Mouse (Mus musculus): ENCODE data around the gene Fads6. TPM values are rescaled to one million over a fixed set of nuclear protein-coding genes. Genes with fewer than 3 reads are reported as not detected.

Gene Fads6
- polyA plus RNA-seq, 1 experiment: not detected

GRCm38 (mm10) chr11:115275954-115276353, 21.5 kb downstream of the Fads6 start:
- Histone ChIP-seq H3K4me1 (ENCODE audit: control insufficient read depth, insufficient read depth, low read length) (peaks cover 13% of the 10 kb centered on the region), H3K27ac (ENCODE audit: insufficient read depth, low read depth, low read length) (no peak overlapping the region), H3K4me3 (ENCODE audit: insufficient read depth, low read depth, low read length) (peak overlapping the region; percentile 15; the same call in 1 of the 2 replicates)
- TF ChIP-seq POLR2A (IDR thresholded peaks at IDR 0.05; ENCODE audit: insufficient read depth, low read depth, low read length) (no peak), CTCF (IDR thresholded peaks at IDR 0.05; ENCODE audit: insufficient read depth, low read depth, low read length) (no peak)
- WGBS: 52% methylated on average over 3 of the region's 3 CpGs

DNA sequence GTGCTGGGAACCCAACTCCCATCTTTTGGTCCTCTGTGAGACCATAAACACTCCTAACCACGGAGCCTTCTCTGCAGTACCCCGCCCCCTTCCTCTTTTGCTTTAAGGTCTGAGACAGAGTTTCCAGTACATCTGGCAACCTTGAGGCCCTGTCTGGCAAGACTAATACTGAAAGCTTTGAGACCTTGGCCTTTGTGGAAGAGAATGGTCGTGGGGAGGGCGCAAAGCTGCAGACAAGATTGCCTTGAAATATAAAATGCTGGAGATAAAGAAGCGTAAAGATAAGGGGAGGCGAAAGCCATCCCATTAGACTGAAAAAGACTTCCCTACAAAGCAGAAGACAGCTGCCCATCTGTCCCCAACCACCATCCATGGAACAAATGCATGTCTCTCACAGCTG, 22.0 kb downstream of the Fads6 start:
- WGBS: 81% methylated on average over 6 of the region's 6 CpGs
- peaks cover 13% of the 10 kb centered on the region for H3K4me1 ChIP-seq (ENCODE audit: control insufficient read depth, insufficient read depth, low read length)
- no peak overlapping the region for H3K4me3 ChIP-seq (ENCODE audit: insufficient read depth, low read depth, low read length)
- TF ChIP-seq CTCF (IDR thresholded peaks at IDR 0.05; ENCODE audit: insufficient read depth, low read depth, low read length): no peak
- TF ChIP-seq POLR2A (IDR thresholded peaks at IDR 0.05; ENCODE audit: insufficient read depth, low read depth, low read length): no peak
- no peak overlapping the region for H3K27ac ChIP-seq (ENCODE audit: insufficient read depth, low read depth, low read length)

DNA sequence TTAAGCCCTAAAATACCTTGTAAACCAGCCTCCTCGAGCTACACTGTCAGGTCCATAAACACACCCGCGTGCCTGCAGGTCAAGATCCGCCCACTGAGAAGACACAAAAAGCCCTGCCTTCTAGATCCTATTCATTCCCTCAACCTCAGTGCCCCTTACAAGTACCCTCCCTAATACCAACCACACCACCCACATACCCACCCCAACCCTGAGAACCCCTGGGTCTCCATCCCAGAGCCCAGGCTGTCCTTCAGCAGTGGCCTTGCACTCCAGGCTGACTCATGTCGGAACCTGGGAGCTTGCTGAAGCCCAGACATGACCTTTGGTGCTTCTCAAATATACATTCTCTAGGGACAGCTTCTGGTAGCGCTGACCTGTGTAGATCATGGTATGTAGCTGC, 22.7 kb downstream of the Fads6 start:
- Histone ChIP-seq H3K4me3 (ENCODE audit: insufficient read depth, low read depth, low read length) (no peak overlapping the region), H3K4me1 (ENCODE audit: control insufficient read depth, insufficient read depth, low read length) (peaks cover 16% of the 10 kb centered on the region), H3K27ac (ENCODE audit: insufficient read depth, low read depth, low read length) (no peak overlapping the region)
- 92% methylated on average over 6 of the region's 6 CpGs for WGBS
- TF ChIP-seq CTCF (IDR thresholded peaks at IDR 0.05; ENCODE audit: insufficient read depth, low read depth, low read length) (no peak), POLR2A (IDR thresholded peaks at IDR 0.05; ENCODE audit: insufficient read depth, low read depth, low read length) (no peak)

GRCm38 (mm10) chr11:115274178-115274577, 23.3 kb downstream of the Fads6 start:
- Histone ChIP-seq H3K4me1 (ENCODE audit: control insufficient read depth, insufficient read depth, low read length) (peaks cover 16% of the 10 kb centered on the region), H3K27ac (ENCODE audit: insufficient read depth, low read depth, low read length) (no peak overlapping the region), H3K4me3 (ENCODE audit: insufficient read depth, low read depth, low read length) (no peak overlapping the region)
- WGBS: 84% methylated on average over 7 of the region's 7 CpGs
- TF ChIP-seq POLR2A (IDR thresholded peaks at IDR 0.05; ENCODE audit: insufficient read depth, low read depth, low read length) (no peak), CTCF (IDR thresholded peaks at IDR 0.05; ENCODE audit: insufficient read depth, low read depth, low read length) (no peak)

GRCm38 (mm10) chr11:115273735-115274134, 23.7 kb downstream of the Fads6 start:
- Histone ChIP-seq H3K27ac (ENCODE audit: insufficient read depth, low read depth, low read length) (no peak overlapping the region), H3K4me3 (ENCODE audit: insufficient read depth, low read depth, low read length) (no peak overlapping the region), H3K4me1 (ENCODE audit: control insufficient read depth, insufficient read depth, low read length) (peaks cover 16% of the 10 kb centered on the region)
- TF ChIP-seq CTCF (IDR thresholded peaks at IDR 0.05; ENCODE audit: insufficient read depth, low read depth, low read length) (no peak), POLR2A (IDR thresholded peaks at IDR 0.05; ENCODE audit: insufficient read depth, low read depth, low read length) (no peak)
- WGBS: 83% methylated on average over 7 of the region's 7 CpGs

GRCm38 (mm10) chr11:115272894-115273498, 24.5 kb downstream of the Fads6 start:
- WGBS: 68% methylated on average over 10 of the region's 10 CpGs
- H3K27ac ChIP-seq (ENCODE audit: insufficient read depth, low read depth, low read length): no peak overlapping the region
- TF ChIP-seq POLR2A (IDR thresholded peaks at IDR 0.05; ENCODE audit: insufficient read depth, low read depth, low read length): no peak
- TF ChIP-seq CTCF (IDR thresholded peaks at IDR 0.05; ENCODE audit: insufficient read depth, low read depth, low read length): no peak
- H3K4me1 ChIP-seq (ENCODE audit: control insufficient read depth, insufficient read depth, low read length): peaks cover 16% of the 10 kb centered on the region
- H3K4me3 ChIP-seq (ENCODE audit: insufficient read depth, low read depth, low read length): no peak overlapping the region

DNA sequence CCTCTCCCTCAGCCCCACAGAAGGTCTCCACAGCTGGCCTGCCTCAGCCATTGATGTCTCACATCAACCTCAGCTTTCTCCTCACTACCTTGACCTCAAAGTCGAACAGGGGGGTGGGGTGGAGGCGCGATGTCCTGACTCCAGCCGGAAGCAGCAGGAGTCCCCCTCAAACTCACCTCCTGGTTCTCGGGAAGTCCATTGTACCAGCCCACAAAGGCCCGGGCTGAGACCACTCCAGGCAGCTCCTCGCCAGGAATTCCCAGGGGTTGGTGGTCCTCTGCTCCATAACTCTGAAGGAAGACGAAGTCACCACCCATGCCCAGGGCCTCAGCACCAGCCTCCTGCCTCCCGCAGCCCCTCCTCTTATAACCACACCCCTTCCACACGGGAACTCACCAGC, 26.0 kb downstream of the Fads6 start:
- TF ChIP-seq POLR2A (IDR thresholded peaks at IDR 0.05; ENCODE audit: insufficient read depth, low read depth, low read length) (no peak), CTCF (IDR thresholded peaks at IDR 0.05; ENCODE audit: insufficient read depth, low read depth, low read length) (no peak)
- Histone ChIP-seq H3K4me1 (ENCODE audit: control insufficient read depth, insufficient read depth, low read length) (peaks cover 24% of the 10 kb centered on the region), H3K27ac (ENCODE audit: insufficient read depth, low read depth, low read length) (no peak overlapping the region), H3K4me3 (ENCODE audit: insufficient read depth, low read depth, low read length) (no peak overlapping the region)
- WGBS: 76% methylated on average over 10 of the region's 10 CpGs

DNA sequence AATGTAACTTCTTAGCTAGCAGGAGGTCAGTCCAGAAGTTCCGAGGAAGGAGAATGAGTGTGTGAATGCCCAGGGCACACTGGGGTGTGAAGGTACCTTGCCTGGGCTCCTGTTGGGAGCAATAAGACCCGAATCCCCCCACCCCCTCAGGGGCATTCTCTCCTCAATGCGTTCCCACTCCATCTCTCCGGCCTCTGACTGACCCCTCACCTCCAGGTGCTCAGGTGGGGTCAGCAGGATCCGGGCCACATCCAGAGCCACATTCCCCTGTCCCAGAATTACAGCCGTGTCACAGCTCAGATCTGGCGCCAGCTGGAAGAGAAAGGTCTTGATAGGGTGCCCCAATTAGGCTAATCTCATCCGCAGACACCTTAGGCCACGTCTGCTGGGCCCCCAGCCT, 26.4 kb downstream of the Fads6 start:
- no peak overlapping the region for H3K4me3 ChIP-seq (ENCODE audit: insufficient read depth, low read depth, low read length)
- no peak for TF ChIP-seq POLR2A (IDR thresholded peaks at IDR 0.05; ENCODE audit: insufficient read depth, low read depth, low read length)
- TF ChIP-seq CTCF (IDR thresholded peaks at IDR 0.05; ENCODE audit: insufficient read depth, low read depth, low read length): no peak
- no peak overlapping the region for H3K27ac ChIP-seq (ENCODE audit: insufficient read depth, low read depth, low read length)
- H3K4me1 ChIP-seq (ENCODE audit: control insufficient read depth, insufficient read depth, low read length): peaks cover 27% of the 10 kb centered on the region
- 80% methylated on average over 9 of the region's 9 CpGs for WGBS

- Histone ChIP-seq H3K4me1 (ENCODE audit: control insufficient read depth, insufficient read depth, low read length) (peaks cover 21% of the 10 kb centered on the region), H3K27ac (ENCODE audit: insufficient read depth, low read depth, low read length) (no peak overlapping the region), H3K4me3 (ENCODE audit: insufficient read depth, low read depth, low read length) (no peak overlapping the region)
- TF ChIP-seq CTCF (IDR thresholded peaks at IDR 0.05; ENCODE audit: insufficient read depth, low read depth, low read length) (peak; percentile 54; the same call in 1 of the 2 replicates), POLR2A (IDR thresholded peaks at IDR 0.05; ENCODE audit: insufficient read depth, low read depth, low read length) (no peak)
- WGBS: 31% methylated on average over 19 of the region's 19 CpGs
These were observed 27.2 kb downstream of the Fads6 start for GRCm38 (mm10) chr11:115270148-115270861.

Data from olfactory bulb, adult 2 months (tissue).